Mouse (Mus musculus) cerebellum, adult 2 months (tissue): ENCODE data around the gene Adgre5.

Source experiments
- CTCF ChIP-seq: fragments of 200-500 bp; IDR thresholded peaks from 2 replicates; pipeline ENCODE4 v1.5.1; 2011; ENCODE audit warnings: low read depth, mild to moderate bottlenecking, control low read depth, low read length, moderate library complexity, borderline replicate concordance; ENCODE audit not compliant: insufficient read depth
- POLR2A ChIP-seq: fragments of 200-500 bp; IDR thresholded peaks from 2 replicates; pipeline ENCODE4 v1.6.1; 2011; ENCODE audit warnings: low read length, control low read depth, borderline replicate concordance; ENCODE audit not compliant: insufficient read depth

DNA sequence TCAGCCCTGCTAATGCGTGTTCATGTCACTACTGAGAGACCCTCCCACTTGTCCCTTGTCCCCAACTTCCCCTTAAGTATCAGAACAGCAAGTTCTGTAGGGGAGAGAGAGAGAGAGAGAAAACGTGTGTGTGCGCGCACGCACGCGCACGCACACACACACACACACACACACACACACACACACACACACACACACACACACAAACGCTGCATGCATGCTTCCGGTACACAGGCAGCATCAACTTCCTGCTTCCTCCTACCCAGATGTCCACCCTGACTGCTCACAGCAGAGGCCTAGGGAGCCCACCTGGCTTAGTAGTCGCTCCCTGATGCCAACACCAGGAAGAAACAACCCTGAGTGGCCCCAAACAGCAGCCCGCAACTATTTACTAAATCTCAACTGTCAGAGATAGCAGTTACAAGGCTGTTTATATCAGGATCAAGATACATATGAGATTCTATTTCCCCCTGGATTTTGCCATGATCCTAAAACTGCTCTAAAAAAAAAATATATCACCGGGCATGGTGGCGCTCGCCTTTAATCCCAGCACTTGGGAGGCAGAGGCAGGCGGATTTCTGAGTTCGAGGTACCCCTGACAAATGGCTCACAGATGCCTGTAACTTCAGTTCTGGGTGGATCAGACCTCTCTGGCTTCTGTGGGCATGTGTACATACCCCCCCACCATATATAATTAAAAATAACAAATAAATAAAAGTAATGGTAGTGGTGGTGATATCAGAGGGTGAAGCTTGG, 45.6 kb downstream of the Adgre5 start:
- no peak for TF ChIP-seq POLR2A
- TF ChIP-seq CTCF = no peak
